Mouse (Mus musculus) forebrain, embryonic 10.5 days (tissue): ENCODE measurements around the gene Hps5. TPM values are rescaled to one million over a fixed set of nuclear protein-coding genes. Genes with fewer than 3 reads are reported as not detected.

Source experiments
- DNase-seq: peaks from one replicate; pipeline ENCODE4 v3.0.0-alpha.2; 2017; ENCODE audit warnings: low spot score; ENCODE audit errors: extremely low spot score
- H3K27ac ChIP-seq: fragments of 300-500 bp; sonication (generic); 2 replicates; pipeline ENCODE4 v1.5.1; 2016; ENCODE audit warnings: mild to moderate bottlenecking
- H3K27me3 ChIP-seq: fragments of 300-500 bp; sonication (generic); 2 replicates; pipeline ENCODE4 v1.6.1; 2016; ENCODE audit warnings: mild to moderate bottlenecking; ENCODE audit not compliant: poor library complexity, severe bottlenecking
- H3K36me3 ChIP-seq: fragments of 300-500 bp; sonication (generic); replicated peaks from 2 replicates; pipeline ENCODE4 v1.6.1; 2016; ENCODE audit warnings: mild to moderate bottlenecking, moderate library complexity
- H3K4me1 ChIP-seq: fragments of 300-500 bp; sonication (generic); 2 replicates; pipeline ENCODE4 v1.6.1; 2016
- H3K4me3 ChIP-seq: fragments of 300-500 bp; sonication (generic); 2 replicates; pipeline ENCODE4 v1.5.1; 2016; ENCODE audit warnings: mild to moderate bottlenecking, moderate library complexity
- H3K9me3 ChIP-seq: fragments of 300-500 bp; sonication (generic); 2 replicates; pipeline ENCODE4 v1.6.1; 2016; ENCODE audit warnings: mild to moderate bottlenecking, moderate library complexity
- WGBS: fragments of 180-500 bp; shearing (Covaris S2); methylation state at CpG from one replicate; pipeline ENCODE4 v1.1.7; 2016; 5-methylcytosine and 5-hydroxymethylcytosine counted together
- polyA plus RNA-seq: library from polyadenylated mRNA; unstranded; fragments of >200 nt; fragmentation: Nextera tagmentation; extraction: Ambion mirVana; gene quantifications from 2 replicates; pipeline ENCODE4 v1.2.1, GENCODE M21; 2016

Gene Hps5
- polyA plus RNA-seq, 1 experiment from 2014 or later = 18.7 TPM

DNA sequence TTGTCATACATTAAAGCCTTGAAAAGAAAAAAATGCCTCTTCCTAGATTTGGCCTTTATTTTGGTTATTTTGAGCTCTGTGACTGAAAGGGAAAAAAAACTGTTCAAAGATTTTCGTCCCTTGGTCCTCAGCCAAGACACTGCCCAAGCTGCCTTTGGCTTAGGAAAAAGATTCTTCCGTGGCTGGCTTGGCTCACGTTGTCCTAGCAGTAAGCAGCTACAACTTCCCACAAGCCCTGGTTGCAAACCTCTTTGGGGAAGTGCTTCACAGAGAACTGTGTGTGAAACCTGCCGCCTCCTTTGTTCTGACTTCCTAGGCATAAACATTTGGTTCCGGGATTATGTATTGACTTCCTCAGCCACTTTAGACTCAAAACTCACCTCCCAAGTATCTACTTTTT, 79.0 kb downstream of the Hps5 start:
- no peak overlapping the region for H3K27ac ChIP-seq
- DNase-seq = no peak
- H3K9me3 ChIP-seq = no peaks in the 10 kb centered on the region
- no peaks in the 10 kb centered on the region for H3K4me1 ChIP-seq
- H3K4me3 ChIP-seq = no peak overlapping the region
- 76% methylated on average over 5 of the region's 5 CpGs for WGBS
- no peaks in the 10 kb centered on the region for H3K36me3 ChIP-seq
- peaks cover 6% of the 10 kb centered on the region; the same call in 1 of the 2 replicates for H3K27me3 ChIP-seq

DNA sequence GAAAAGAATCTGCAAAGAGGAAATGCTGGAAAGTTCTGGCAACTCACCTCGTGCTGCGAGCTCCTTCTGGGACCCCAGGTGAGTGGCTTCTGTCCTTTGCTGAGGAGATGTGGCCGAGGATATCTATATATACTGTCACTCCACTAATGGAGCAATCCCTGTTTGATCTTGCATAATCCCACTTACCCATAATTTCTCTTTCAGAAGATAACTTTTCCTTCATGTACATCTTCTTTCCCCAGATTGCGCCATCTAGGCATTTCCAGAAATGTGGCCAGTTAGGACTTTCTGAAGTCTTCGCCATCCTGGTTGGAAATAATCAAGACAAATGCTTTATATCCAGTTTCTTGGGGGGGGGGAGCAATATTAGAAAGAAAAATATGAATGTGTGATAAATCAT, 80.3 kb downstream of the Hps5 start, which contains the start of gene Saa3:
Gene Saa3, minus strand, starts transcription at position 101 of the 400 bp plus-strand sequence.
- Histone ChIP-seq H3K9me3 (no peaks in the 10 kb centered on the region), H3K27me3 (peaks cover 6% of the 10 kb centered on the region; the same call in 1 of the 2 replicates), H3K27ac (no peak within 1 kb of the TSS), H3K4me3 (no peak within 1 kb of the TSS), H3K4me1 (no peaks in the 10 kb centered on the region), H3K36me3 (no peaks in the 10 kb centered on the region)
- DNase-seq = no peak
- 90% methylated on average over 5 of the region's 5 CpGs for WGBS

DNA sequence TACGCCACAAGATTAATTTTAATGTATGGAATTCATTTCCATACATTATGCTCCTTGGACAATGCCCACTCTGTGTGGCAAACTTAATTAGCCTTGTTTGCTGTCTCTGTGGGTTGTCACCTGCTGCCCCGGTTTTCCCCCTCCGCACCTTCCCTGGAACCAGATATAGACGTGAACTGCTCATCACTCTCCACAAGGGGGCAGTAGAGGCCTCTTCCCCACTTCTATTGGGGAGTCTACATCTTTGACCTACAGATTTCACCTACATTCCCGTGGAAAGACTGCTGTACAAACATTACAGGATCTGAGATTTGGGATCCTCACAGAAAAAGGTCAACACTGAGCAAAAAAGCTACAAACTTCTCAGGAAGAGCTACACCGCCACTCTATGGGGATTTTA, 81.3 kb downstream of the Hps5 start:
- no peak overlapping the region for H3K27ac ChIP-seq
- no peaks in the 10 kb centered on the region for H3K36me3 ChIP-seq
- 38% methylated on average over 6 of the region's 6 CpGs for WGBS
- H3K27me3 ChIP-seq = peaks cover 6% of the 10 kb centered on the region; the same call in 1 of the 2 replicates
- peaks cover 3% of the 10 kb centered on the region for H3K4me1 ChIP-seq
- H3K9me3 ChIP-seq = no peaks in the 10 kb centered on the region
- H3K4me3 ChIP-seq = no peak overlapping the region
- DNase-seq = peak; percentile 42

DNA sequence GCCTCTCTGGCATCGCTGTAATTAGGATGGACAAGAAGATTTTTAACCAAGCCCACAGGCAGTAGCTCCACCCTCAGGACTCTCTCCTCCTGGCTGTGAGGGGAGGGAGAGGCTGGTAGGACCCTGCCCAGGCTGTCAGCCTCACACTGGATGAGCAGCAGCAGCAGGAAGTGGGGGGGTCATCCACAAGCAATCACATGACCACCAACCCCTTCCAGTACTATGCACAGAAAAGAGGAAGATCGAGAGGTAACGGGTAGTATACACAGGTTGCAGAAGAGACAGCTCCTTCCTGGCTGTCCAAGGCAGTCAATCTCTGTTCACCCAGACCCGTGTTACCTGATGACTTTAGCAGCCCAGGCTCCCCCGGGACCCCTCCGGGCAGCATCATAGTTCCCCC, 83.6 kb downstream of the Hps5 start:
- no peak for DNase-seq
- Histone ChIP-seq H3K27me3 (peaks cover 6% of the 10 kb centered on the region; the same call in 1 of the 2 replicates), H3K4me1 (peaks cover 10% of the 10 kb centered on the region), H3K36me3 (peaks cover 16% of the 10 kb centered on the region), H3K4me3 (no peak overlapping the region), H3K27ac (no peak overlapping the region), H3K9me3 (no peaks in the 10 kb centered on the region)
- 86% methylated on average over 6 of the region's 6 CpGs for WGBS

Other genes starting within 250 kb of the Hps5 start
- 15.6 and 16.7 TPM in 2 replicates for gene Sergef, start 156.3 kb downstream of the Hps5 start, polyA plus RNA-seq
- gene Tph1, start 123.5 kb downstream of the Hps5 start, polyA plus RNA-seq = 0.32 TPM in 1 of 2 replicates, not detected in the other
- 45.4 and 47.6 TPM in 2 replicates for gene Saal1, start 85.4 kb downstream of the Hps5 start, polyA plus RNA-seq
- 0.06 and 0.24 TPM in 2 replicates for gene Saa3, start 80.4 kb downstream of the Hps5 start, polyA plus RNA-seq
- gene Saa4, start 63.5 kb downstream of the Hps5 start, polyA plus RNA-seq = not detected in 2 replicates
- gene Saa1, start 53.1 kb downstream of the Hps5 start, polyA plus RNA-seq = 0.33 and 0.48 TPM in 2 replicates
- 0.35 TPM in 1 of 2 replicates, not detected in the other for gene Saa2, start 44.3 kb downstream of the Hps5 start, polyA plus RNA-seq
- gene Gtf2h1, start within 50 bp of the Hps5 start, polyA plus RNA-seq = 51.2 and 54.1 TPM in 2 replicates
- 3,398 and 3,630 TPM in 2 replicates for gene Ldha, start 45.4 kb upstream of the Hps5 start, polyA plus RNA-seq
- gene Ldhc, start 65.1 kb upstream of the Hps5 start, polyA plus RNA-seq = 0.17 TPM in 1 of 2 replicates, not detected in the other
- gene Tsg101, start 123.9 kb upstream of the Hps5 start, polyA plus RNA-seq = 259 and 274 TPM in 2 replicates
- gene Uevld, start 162.5 kb upstream of the Hps5 start, polyA plus RNA-seq = 13.4 and 14.6 TPM in 2 replicates
- gene Gm9999, start 187.5 kb upstream of the Hps5 start, polyA plus RNA-seq = not detected in 2 replicates
- 10.9 and 11.4 TPM in 2 replicates for gene Spty2d1, start 212.3 kb upstream of the Hps5 start, polyA plus RNA-seq